Mouse (Mus musculus): ENCODE measurements around the gene 1600014C10Rik. TPM values are rescaled to one million over a fixed set of nuclear protein-coding genes. Genes with fewer than 3 reads are reported as not detected.

1600014C10Rik gene
- 2.1 TPM for polyA plus RNA-seq (2014; fragmentation: Illumina TruSeq; extraction: RNeasy Lipid Tissue Mini Kit (QIAGEN cat#74804); ENCODE audit: low read depth, low replicate concordance)

DNA sequence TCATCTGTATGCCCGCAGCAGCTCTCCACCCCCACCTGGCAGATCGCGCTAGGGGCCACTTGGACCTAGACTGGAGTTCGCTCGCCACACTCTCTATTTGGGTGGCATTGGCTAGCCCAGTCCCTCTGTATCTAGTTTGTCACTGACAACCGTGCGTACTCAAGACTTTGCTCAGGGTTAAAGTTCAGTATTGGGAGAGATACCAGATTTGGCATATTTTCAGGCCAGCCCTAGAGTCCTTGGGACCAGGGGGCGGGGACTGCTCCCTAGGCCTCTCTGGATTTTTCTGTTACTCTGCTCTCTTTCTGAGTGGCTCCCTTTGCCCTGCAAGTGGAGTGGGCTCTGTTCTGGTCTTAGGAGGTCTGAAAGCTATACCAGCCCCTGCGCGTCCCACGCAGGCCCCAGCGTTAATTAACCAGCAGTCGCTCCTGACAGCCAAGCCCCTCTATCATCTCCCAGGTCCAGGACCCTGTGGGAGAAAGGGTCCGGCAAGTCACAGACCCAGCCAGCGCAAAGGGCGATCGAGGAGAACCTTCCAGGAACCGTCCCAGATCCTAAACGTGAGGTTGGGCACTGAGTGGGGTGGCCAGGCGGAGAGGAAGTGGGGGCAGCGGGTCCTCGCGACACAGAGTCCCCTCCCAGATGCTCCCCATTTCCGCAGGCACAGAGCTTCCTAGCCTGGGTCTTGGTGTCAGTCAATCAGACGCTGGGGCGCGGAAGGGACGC, at the start of gene 1600014C10Rik:
1600014C10Rik (plus strand) TSS at position 256 of the 726 bp plus-strand sequence.

DNA sequence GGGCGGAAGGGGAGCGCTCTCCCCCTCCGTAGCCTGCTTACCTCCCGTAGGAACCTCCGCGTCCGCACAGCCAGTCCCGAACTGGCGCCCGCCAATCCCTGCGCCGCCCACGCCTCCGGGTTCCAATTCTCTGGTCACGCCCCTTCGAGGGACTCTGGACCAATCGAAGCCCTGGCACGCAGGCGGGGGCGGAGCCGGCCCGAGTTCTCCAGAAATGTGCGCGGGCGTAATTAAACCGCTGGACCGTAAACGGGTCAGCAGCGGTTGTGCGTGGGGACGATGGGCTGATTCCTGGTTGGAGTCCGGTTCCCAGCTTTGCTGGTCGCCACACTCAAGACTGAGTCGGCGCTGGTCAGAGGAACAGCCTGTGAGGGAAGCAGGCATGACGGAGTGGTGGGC, 44.9 kb downstream of the 1600014C10Rik start, which contains the start of gene Plekhf1:
Plekhf1 (minus strand) TSS at position 117 of the 399 bp plus-strand sequence.

Other genes with a start within 250 kb of the 1600014C10Rik start
- 240 TPM for gene Uri1, start 159.7 kb upstream of the 1600014C10Rik start, polyA plus RNA-seq (2014; fragmentation: Illumina TruSeq; extraction: RNeasy Lipid Tissue Mini Kit (QIAGEN cat#74804); ENCODE audit: low read depth, low replicate concordance)
- gene Ccne1, start 75.7 kb upstream of the 1600014C10Rik start, polyA plus RNA-seq (2014; fragmentation: Illumina TruSeq; extraction: RNeasy Lipid Tissue Mini Kit (QIAGEN cat#74804); ENCODE audit: low read depth, low replicate concordance) = 6.7 TPM
- gene Plekhf1, start 44.8 kb downstream of the 1600014C10Rik start, polyA plus RNA-seq (2014; fragmentation: Illumina TruSeq; extraction: RNeasy Lipid Tissue Mini Kit (QIAGEN cat#74804); ENCODE audit: low read depth, low replicate concordance) = 0.41 TPM
- gene Pop4, start 88.2 kb downstream of the 1600014C10Rik start, polyA plus RNA-seq (2014; fragmentation: Illumina TruSeq; extraction: RNeasy Lipid Tissue Mini Kit (QIAGEN cat#74804); ENCODE audit: low read depth, low replicate concordance) = 31.4 TPM

Measured in testis, adult 10 weeks (tissue).